Mouse (Mus musculus): ENCODE measurements around the gene C1qtnf6. TPM values are rescaled to one million over a fixed set of nuclear protein-coding genes. Genes with fewer than 3 reads are reported as not detected.
A peak's percentile ranks its signal among the peaks of the same experiment; 100 is the strongest.

Gene C1qtnf6
- total RNA-seq, 2 experiments from 2014 or later, result 63.6 to 64.5 TPM

DNA sequence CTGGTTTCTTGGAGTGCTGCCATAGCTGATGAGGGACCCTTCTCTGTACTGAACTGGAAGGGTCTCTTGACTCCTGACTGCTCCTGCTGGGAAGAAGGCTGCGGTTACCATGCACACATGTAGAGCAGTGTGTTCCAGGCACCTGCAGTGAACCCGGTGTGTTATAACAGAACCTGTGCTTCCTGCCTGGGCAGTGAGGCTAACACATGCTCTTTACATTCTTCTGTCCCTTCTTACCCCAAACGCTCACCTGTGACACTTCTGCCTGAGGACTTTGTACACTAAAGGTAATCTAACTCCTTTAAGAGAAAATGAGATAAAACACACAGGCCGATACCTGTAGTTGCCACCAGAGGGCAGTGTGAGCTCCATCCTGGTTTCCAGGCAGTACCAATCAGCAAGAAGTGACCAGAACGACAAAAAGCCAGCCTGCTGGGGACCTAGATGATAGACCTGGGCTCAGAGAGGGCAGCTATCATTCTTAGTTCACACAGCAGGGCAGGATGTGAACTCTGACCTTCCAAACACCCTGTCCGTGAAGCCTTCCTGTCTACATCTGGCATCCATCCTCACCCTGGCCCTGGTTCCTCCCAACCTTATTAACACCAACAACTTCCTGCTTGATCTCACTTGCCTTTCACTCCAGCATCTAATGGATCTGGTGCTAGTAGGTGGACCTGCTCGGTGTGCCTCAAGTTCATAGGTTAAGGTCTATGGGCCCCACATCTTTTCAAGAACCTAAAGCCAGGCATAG lies 16.6 kb downstream of the C1qtnf6 start:
- peak; percentile 90 for DNase-seq

DNA sequence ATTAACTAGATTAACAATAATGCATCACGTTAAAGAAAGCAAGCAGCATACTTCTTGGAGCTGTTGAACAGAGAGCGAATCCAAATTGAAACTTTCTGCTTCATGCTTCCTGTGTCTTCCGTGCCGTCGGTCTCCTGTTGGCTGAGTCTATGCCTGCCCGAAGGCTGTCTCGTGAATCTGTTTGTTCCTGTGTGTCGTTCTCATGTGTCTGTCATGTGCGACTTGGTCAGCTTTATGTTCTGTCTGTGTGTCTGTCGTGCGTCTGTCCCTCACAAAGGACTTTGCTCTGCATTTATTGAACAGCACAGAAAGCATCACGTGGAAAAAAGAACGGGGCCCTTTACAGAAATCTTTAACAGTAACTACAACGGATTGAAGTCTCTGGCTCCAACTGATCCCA lies 18.2 kb downstream of the C1qtnf6 start:
- DNase-seq, result no peak

DNA sequence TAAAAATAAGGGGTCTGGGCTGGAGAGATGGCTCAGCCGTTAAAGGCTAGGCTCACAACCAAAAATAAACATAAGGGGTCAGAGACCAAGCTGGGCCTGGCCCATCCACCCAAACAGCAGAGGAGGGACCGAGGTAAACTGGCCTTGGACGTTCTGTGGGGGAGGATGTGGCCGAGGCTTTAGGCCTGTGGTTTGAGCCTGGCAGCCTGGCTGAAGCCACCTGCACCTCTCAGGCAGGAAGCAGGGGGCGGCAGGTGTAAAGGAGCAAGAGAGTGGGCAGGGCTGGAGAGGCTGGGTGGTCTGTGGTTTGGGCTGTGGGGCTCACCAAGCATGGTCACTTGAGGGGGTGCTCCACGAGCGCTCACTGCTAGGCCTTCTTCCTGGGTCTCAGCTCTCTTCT lies 19.3 kb downstream of the C1qtnf6 start:
- no peak for DNase-seq

DNA sequence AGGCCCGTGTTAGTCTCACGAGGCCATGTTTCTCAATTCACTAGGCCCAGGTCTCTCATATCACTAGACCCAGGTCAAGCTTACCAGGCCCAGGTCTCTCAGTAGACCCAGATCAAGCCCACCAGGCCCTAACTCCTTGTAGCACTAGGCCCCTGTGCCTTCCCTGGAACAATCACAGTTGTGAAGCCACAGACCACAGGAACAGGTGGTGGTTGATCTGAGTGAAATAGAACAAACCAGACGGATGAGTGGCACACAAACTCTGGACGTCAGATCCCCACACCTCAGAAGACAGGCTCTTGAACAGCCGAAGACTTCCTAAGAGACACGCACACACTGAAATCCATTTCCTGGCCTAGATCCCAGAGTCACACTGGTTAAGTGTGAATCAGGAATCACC lies 20.5 kb downstream of the C1qtnf6 start:
- DNase-seq, result no peak

GRCm38 (mm10) chr15:78510121-78510576 lies 21.1 kb downstream of the C1qtnf6 start:
- no peak for DNase-seq

GRCm38 (mm10) chr15:78509297-78509899 lies 21.8 kb downstream of the C1qtnf6 start:
- no peak for DNase-seq

- DNase-seq, result no peak
These were observed 22.8 kb downstream of the C1qtnf6 start for GRCm38 (mm10) chr15:78508443-78508842.

GRCm38 (mm10) chr15:78505541-78505940 lies 25.7 kb downstream of the C1qtnf6 start:
- DNase-seq, result no peak

DNA sequence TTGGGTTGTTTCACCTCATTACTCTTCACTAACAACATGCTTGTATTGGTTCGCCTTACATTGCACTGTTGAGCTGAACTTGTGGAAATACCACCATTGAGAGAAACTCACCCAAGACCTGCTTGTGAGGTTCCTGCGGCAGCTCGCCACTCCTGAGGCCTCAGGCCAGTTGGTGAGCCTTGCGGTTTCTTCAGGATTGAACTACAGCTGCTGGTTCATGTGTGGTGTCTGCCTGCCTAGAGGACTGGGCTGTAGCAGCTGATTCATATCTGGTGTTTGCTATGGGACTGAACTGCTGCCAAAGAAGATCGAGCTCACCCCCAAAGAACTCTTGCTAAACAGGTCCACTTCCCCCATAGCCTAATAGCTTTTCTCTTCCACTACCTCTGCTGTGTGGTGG lies 26.4 kb downstream of the C1qtnf6 start:
- DNase-seq, result no peak

GRCm38 (mm10) chr15:78504013-78504412 lies 27.2 kb downstream of the C1qtnf6 start:
- DNase-seq, result no peak

GRCm38 (mm10) chr15:78502437-78503132 lies 28.6 kb downstream of the C1qtnf6 start:
- DNase-seq, result no peak

DNA sequence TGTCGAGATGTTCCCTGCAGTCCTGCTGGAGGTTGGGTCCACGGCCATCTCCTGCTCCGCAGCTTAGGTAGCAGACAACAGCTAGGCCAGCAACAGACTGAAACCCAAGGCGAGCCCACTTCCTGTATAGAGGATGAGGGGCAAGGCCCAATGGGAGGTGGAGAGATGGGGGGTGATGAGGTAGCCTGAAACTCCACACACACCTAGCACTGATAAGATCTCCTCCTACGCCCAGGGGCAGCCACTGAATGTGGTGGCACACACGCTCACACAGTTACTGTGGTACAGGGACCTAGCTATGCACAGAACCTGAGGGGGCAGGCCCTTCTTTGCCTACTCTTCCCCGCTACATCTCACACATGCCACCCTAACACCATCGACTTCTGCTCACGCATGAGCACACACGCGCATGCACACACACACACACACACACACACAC lies 36.2 kb downstream of the C1qtnf6 start, which contains the start of gene Il2rb:
Il2rb (minus strand) TSS at position 304 of the 439 bp plus-strand sequence.
- no peak for DNase-seq

DNA sequence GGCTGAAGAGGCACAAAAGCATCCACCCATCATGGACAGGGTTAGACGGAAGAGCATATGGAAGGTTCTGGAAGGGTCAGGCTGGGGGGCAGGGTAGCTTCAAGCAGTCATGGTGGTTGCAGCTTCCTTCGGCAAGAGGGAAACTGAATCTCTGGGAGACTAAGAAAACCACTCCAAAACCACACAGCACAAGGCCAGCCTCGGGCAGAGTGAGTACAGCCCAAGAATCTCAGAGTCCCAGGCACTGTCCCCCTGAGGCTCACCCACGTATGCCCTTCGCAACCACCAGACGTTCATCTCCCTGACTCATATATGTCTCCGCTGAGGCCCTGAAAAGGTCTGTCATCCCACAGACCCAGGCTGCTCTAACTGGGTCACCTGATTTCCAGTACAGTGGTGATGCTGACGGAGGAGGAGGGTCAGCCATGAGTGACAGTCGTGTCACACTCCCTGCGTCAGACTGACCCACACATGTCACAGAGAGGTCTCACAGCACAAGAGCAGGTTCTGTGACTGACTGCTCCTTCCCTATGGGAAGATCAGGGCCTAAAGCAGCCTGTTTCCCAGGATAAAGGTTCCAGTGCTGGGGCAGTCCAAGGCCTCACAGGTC lies 37.7 kb downstream of the C1qtnf6 start:
- no peak for DNase-seq

- DNase-seq, result no peak
These were observed 39.9 kb downstream of the C1qtnf6 start for GRCm38 (mm10) chr15:78491301-78491700.

GRCm38 (mm10) chr15:78489906-78490305 lies 41.3 kb downstream of the C1qtnf6 start:
- no peak for DNase-seq

DNA sequence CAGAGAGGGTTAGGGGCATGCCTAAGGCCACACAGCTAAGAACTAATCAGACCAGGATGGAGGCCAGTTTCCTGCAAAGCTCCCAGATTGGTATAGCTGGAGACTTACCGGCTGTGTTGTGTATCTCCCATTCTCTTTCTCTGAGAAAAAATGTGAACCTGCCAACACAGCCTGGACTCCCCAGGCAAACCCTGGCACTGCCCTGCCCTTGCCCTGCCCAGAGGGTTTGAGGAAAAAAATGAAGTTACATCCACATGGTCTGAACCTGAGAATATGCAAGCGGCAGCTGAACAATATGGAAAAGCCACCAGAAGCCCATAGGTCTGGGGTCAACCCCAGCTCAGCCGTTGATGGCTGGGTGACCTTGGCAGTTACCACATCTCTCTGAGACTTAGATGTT lies 42.0 kb downstream of the C1qtnf6 start:
- DNase-seq, result no peak

DNA sequence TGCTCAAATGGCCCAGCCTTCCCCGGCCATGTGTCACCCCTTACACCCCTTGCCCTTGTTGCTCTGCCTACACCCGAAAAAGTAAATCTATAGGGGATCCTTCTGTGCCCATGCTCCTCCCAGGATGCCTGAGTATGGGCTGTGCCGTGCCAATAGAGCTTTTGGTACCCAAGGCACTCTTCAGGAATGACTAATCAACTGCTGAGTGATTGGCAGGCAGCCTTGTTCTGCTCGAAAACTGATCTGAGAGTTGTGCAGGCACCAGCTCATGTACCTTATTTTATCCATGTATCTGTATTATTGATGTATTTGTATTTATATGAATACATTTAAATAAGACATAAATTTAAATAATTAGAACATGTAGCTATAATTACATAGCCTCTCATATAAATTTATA lies 44.1 kb downstream of the C1qtnf6 start:
- DNase-seq, result no peak

- DNase-seq, result no peak
These were observed 44.7 kb downstream of the C1qtnf6 start for GRCm38 (mm10) chr15:78486564-78486963.

GRCm38 (mm10) chr15:78483311-78483710 lies 47.9 kb downstream of the C1qtnf6 start:
- DNase-seq, result no peak

DNA sequence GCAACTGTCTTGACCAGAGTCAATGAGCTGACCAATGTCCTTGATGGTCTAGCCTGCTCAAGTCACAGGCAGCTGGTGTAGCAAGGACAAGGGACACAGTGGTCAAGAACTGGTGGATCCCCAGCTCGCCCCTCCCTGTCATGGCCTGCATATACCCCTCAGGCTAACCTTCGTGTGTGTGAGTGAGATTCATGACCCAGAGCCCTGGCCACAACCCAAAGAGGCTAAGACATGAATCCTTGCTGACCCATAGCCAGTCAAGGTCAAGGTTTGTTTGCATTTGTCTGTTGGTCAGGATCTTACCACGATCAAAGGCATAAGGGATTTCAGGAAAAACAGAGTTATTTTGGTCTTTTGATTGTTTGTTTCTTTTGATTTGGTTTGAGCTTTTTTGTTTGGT lies 48.7 kb downstream of the C1qtnf6 start:
- no peak for DNase-seq

- peak; percentile 53 for DNase-seq
These were observed 49.7 kb downstream of the C1qtnf6 start for GRCm38 (mm10) chr15:78481448-78482000.

- DNase-seq, result no peak
These were observed 50.2 kb downstream of the C1qtnf6 start for GRCm38 (mm10) chr15:78480991-78481390.

DNA sequence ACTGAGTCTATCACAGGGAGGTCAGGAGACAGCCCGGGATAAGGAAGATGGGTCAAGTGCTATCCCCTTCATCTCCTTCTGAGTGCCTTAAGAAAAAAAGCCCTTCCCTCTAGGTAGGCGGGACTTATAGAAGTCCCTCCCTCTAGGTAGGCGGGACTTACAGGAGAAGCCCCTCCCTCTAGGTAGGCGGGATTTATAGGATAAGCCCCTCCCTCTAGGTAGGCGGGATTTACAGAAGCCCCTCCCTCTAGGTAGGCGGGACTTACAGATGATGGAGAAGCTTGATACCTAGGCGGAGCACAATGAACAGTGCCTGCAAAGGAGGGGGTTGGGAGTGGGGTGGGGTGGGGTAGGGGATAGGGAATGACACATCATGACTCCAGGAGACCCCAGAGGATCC lies 51.1 kb downstream of the C1qtnf6 start:
- DNase-seq, result no peak
